Mouse (Mus musculus): Measurements from ENCODE around the gene Pkmyt1. TPM values are rescaled to one million over a fixed set of nuclear protein-coding genes. Genes with fewer than 3 reads are reported as not detected.

Pkmyt1 gene
- polyA plus RNA-seq, 1 experiment = 10.9 TPM

DNA sequence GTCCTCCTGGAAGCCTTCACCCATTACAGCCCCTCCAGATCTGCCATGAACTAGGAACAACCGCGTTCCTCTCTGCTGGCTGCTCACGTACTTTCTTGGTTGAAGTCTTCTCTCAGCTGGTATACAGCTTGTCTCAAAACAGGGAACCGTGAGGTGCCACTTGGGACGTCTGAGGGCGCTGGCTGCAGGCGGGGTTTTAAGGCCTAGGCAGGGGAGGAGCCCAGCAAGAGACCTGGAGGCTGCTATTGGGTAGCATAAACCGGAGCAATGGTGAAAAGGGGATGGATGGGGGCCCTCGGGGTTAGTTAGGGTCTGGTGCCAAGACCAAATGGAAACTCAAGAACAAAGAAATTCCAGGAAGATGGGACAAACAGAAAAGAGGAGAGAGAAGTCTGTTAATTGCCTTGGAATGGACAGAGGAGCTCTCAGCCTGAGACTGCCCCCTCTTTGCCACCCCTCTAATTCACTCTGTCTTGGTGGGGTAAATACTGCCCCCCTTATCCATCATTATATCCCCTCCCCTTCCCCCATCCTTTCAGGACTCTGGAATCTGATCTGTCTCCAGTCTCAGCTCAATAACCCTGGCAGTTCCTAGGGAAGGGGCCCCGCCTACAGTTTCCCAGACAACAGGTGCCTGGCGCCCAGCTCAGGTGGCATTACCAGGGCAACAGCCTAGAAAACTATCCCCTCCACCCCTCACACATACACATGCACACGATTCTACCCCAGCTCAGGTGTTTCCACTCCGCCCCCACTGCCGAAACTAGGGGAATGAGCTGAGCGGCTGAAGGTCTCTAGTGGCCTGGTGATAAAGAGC, 42.1 kb upstream of the Pkmyt1 start, which contains the start of gene Cldn9:
Gene Cldn9 (minus strand): TSS at position 171 of the 817 bp plus-strand sequence.
- H3K4me3 ChIP-seq (ENCODE audit: insufficient read depth, low read length) = no peak within 1 kb of the TSS

DNA sequence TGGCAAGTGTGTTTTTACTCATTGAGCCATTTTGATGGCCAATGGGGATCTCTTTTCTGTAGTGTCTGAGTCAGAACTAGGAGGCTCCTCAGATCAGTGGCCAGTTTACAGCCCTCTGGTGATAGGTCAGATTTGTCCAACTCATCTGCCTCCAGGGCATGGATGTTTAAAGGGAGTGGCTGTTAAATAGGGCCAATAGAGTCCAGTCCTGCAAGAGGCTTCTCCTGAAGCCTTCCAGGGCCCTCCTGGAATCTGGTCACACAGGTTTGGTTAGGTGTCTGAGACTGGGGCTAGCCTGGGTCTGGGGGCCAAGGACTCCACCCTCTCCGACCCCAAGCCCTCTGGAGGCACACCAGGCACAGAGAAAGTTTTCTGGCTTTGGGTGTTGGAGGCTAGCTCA, 31.6 kb upstream of the Pkmyt1 start:
- H3K27ac ChIP-seq (ENCODE audit: insufficient read depth, low read length) = no peak overlapping the region
- TF ChIP-seq CTCF (IDR thresholded peaks at IDR 0.05; ENCODE audit: borderline replicate concordance, insufficient read depth, low read length) (no peak), POLR2A (IDR thresholded peaks at IDR 0.05; ENCODE audit: low read depth, low read length) (no peak)
- no peak overlapping the region for H3K4me3 ChIP-seq (ENCODE audit: insufficient read depth, low read length)
- H3K4me1 ChIP-seq (ENCODE audit: control insufficient read depth, insufficient read depth, low read length) = peaks cover 6% of the 10 kb centered on the region

More for the DNA sequence above, 42.1 kb upstream of the Pkmyt1 start, which contains the start of gene Cldn9:
- Histone ChIP-seq H3K4me1 (ENCODE audit: control insufficient read depth, insufficient read depth, low read length) (no peaks in the 10 kb centered on the region), H3K27ac (ENCODE audit: insufficient read depth, low read length) (no peak within 1 kb of the TSS)
- TF ChIP-seq POLR2A (IDR thresholded peaks at IDR 0.05; ENCODE audit: low read depth, low read length) = no peak
- TF ChIP-seq CTCF (IDR thresholded peaks at IDR 0.05; ENCODE audit: borderline replicate concordance, insufficient read depth, low read length) = no peak

DNA sequence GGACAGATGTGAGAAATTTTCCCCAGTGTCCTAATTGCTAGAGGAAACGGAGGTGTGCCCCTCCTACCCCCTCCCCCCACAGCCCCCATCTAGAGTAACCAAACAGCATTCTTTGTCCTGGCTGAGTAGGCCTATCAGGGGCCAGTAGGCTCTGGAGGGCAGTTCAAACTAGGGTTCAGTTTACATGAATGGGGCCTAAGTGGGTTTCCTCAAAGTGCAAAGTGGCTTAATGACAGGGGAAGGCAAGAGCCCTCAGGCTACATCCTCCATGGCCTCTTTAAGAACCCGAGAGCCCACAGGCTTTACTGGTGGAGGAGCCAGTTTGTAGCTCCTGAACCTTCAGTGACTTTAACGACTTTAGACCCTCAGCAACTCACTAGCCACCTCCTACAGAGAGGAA, 30.3 kb upstream of the Pkmyt1 start:
- H3K4me1 ChIP-seq (ENCODE audit: control insufficient read depth, insufficient read depth, low read length) = peaks cover 6% of the 10 kb centered on the region
- no peak overlapping the region for H3K27ac ChIP-seq (ENCODE audit: insufficient read depth, low read length)
- H3K4me3 ChIP-seq (ENCODE audit: insufficient read depth, low read length) = no peak overlapping the region
- TF ChIP-seq CTCF (IDR thresholded peaks at IDR 0.05; ENCODE audit: borderline replicate concordance, insufficient read depth, low read length) = no peak
- TF ChIP-seq POLR2A (IDR thresholded peaks at IDR 0.05; ENCODE audit: low read depth, low read length) = no peak

DNA sequence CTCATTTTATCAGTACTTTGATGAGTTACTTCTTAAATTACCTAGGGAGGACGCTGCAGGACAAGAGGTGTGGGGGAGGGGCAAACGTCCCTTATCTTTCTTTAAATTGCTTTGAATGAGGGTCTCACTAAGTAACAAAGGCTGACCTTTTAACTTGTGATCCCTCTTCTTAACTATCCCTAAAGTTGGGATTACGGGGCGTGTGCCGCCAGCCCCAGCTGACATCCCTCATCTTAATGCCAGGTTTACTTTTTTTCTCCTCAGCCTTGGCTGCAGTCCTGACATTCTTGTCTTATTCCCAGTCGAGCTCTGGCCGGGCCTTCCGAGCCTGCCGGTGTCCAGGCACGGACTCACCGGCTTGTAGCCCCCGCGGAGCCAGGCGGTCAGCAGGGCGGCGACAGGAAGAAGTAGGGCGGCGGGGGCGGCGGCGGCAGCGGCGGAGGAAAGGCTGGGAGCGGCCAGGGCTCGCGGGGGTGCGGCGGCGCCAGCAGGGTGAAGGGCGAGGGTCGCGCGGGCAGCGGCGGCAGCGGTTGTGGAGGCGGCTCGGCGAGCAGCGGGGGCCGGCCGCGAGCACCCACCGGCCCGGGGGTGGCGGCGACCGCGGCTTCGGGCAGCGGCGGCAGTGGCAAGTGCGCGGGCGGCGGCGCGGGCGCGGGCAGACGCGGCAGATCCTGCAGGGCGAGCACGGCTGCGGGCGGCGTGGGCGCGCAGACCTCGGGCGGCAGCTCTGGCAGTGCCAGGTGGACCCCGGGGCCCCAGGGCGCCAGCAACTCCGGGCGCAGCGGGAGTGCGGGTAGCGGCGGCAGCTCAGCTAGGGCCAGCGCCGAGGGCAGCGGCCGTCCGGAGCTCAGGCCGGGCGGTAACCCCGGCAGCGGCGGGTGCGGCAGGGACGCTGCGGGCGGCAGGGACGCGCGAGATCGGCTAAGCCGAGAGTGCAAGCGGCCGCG, 26.7 kb upstream of the Pkmyt1 start:
- peak overlapping the region; percentile 44 for H3K4me3 ChIP-seq (ENCODE audit: insufficient read depth, low read length)
- TF ChIP-seq CTCF (IDR thresholded peaks at IDR 0.05; ENCODE audit: borderline replicate concordance, insufficient read depth, low read length) (no peak), POLR2A (IDR thresholded peaks at IDR 0.05; ENCODE audit: low read depth, low read length) (no peak)
- H3K4me1 ChIP-seq (ENCODE audit: control insufficient read depth, insufficient read depth, low read length) = peaks cover 6% of the 10 kb centered on the region
- no peak overlapping the region for H3K27ac ChIP-seq (ENCODE audit: insufficient read depth, low read length)

DNA sequence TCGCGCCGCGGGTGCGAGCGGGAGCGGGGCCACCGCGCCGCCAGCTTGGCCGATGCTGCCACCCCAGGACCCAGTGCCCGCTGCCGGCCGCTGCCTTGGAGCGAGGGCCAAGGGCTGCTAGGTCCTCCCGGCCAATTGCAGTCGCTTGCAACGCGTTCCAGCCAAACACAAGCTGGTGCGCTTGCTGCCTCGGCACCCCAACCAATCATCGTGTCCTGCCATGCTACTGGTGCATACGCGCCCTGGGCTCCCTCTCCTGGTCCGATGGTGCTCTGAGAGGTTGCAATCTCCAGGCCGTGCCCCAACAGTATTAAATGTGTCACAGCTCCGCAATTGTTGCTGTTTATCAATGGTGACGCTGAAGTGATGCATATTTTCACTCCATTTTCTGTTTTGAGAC, 26.1 kb upstream of the Pkmyt1 start:
- TF ChIP-seq POLR2A (IDR thresholded peaks at IDR 0.05; ENCODE audit: low read depth, low read length) = no peak
- TF ChIP-seq CTCF (IDR thresholded peaks at IDR 0.05; ENCODE audit: borderline replicate concordance, insufficient read depth, low read length) = peak; percentile 92
- H3K27ac ChIP-seq (ENCODE audit: insufficient read depth, low read length) = no peak overlapping the region
- H3K4me3 ChIP-seq (ENCODE audit: insufficient read depth, low read length) = peak overlapping the region; percentile 30; the same call in 1 of the 2 replicates
- H3K4me1 ChIP-seq (ENCODE audit: control insufficient read depth, insufficient read depth, low read length) = peaks cover 9% of the 10 kb centered on the region

DNA sequence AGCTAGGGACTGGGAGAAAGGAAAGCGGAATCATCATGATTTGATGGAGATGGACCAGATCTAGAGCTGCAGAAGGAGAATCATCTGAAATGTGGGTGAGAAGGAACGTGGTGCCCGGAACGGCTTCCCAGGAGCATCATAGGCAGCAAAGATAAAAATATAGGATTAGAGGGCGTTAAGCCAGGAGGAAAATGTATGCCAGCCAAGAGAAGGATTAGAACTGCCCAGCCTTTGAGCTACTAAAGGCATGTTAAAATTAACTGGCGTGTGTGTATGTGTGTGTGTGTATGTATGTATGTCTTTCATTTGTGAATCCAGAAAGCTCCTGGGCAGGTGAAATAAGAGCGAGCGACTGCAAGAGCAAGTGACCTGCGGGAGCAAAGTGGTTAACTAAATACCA, 22.8 kb upstream of the Pkmyt1 start:
- H3K4me1 ChIP-seq (ENCODE audit: control insufficient read depth, insufficient read depth, low read length) = peaks cover 5% of the 10 kb centered on the region
- H3K4me3 ChIP-seq (ENCODE audit: insufficient read depth, low read length) = no peak overlapping the region
- H3K27ac ChIP-seq (ENCODE audit: insufficient read depth, low read length) = no peak overlapping the region
- TF ChIP-seq CTCF (IDR thresholded peaks at IDR 0.05; ENCODE audit: borderline replicate concordance, insufficient read depth, low read length) (no peak), POLR2A (IDR thresholded peaks at IDR 0.05; ENCODE audit: low read depth, low read length) (no peak)

DNA sequence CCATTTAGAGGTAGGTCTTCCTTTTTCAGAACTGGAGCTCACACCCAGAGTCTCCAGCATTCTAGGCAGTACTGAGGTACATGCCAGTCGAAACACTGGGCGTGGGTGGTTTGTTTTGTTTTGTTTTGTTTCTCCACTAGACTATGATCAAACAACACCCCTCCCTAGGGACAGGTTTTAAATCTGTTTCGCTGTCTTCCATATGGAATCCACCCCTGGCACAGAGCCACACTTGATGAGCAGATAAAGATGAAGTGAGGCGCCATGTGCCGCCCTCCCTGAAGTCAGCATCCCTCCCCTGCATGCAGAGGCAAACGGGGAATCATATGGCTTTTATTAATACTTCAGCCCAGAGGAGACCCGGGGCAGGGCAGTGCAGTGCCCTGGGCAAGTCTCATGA, 21.4 kb upstream of the Pkmyt1 start:
- no peak for TF ChIP-seq CTCF (IDR thresholded peaks at IDR 0.05; ENCODE audit: borderline replicate concordance, insufficient read depth, low read length)
- TF ChIP-seq POLR2A (IDR thresholded peaks at IDR 0.05; ENCODE audit: low read depth, low read length) = no peak
- Histone ChIP-seq H3K27ac (ENCODE audit: insufficient read depth, low read length) (no peak overlapping the region), H3K4me1 (ENCODE audit: control insufficient read depth, insufficient read depth, low read length) (peaks cover 3% of the 10 kb centered on the region; the same call in 1 of the 2 replicates), H3K4me3 (ENCODE audit: insufficient read depth, low read length) (no peak overlapping the region)

DNA sequence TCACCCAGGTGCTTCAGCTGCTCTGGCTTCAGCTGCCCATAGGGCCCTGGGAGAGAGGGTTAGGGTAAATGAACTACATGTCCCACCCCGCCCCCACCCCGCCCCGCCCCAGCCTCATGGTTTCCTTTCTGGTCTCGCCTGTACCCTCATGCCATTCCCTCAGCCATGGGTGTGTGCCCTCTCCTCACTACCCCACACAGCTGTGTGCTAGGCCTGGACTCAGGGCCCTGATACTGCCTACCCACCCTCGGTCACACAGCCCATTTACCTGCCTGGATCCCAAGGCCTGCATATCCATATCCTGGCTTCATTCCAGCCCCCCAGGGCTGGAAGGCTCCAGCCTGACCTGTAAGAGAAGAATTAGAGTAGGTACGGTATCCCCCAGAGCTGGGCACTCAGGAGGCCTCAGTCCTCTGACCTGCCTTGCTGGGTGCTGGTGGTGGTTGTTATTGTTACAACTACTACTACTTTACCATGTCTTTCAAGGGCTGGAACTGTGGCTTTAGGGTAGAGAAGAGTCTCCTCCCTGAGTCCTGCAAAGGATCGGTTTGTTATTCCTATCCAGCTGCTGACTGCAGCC, 20.5 kb upstream of the Pkmyt1 start:
- no peak for TF ChIP-seq CTCF (IDR thresholded peaks at IDR 0.05; ENCODE audit: borderline replicate concordance, insufficient read depth, low read length)
- TF ChIP-seq POLR2A (IDR thresholded peaks at IDR 0.05; ENCODE audit: low read depth, low read length) = no peak
- peaks cover 3% of the 10 kb centered on the region; the same call in 1 of the 2 replicates for H3K4me1 ChIP-seq (ENCODE audit: control insufficient read depth, insufficient read depth, low read length)
- no peak overlapping the region for H3K4me3 ChIP-seq (ENCODE audit: insufficient read depth, low read length)
- no peak overlapping the region for H3K27ac ChIP-seq (ENCODE audit: insufficient read depth, low read length)

DNA sequence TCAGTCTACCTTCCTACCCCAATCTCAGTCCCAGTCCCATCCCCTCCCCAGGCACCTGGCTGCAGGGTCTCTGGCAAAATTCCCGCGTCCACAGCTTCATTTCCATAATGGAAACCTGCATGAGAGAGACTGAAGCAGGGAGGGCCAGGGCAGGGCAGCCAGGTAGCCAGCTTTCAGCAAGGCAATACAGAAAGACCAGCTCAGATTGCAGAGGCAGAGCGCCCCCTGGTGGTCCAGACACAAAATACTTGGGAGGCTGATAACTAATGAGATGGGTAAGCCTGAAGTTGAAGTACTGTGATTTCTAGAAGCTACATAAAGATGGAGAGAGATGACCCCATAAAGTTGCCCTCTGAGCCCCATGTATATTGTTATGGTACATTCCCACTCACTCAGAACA, 19.9 kb upstream of the Pkmyt1 start:
- no peak overlapping the region for H3K4me3 ChIP-seq (ENCODE audit: insufficient read depth, low read length)
- TF ChIP-seq CTCF (IDR thresholded peaks at IDR 0.05; ENCODE audit: borderline replicate concordance, insufficient read depth, low read length) = peak; percentile 71
- no peak for TF ChIP-seq POLR2A (IDR thresholded peaks at IDR 0.05; ENCODE audit: low read depth, low read length)
- H3K4me1 ChIP-seq (ENCODE audit: control insufficient read depth, insufficient read depth, low read length) = peaks cover 3% of the 10 kb centered on the region; the same call in 1 of the 2 replicates
- H3K27ac ChIP-seq (ENCODE audit: insufficient read depth, low read length) = no peak overlapping the region

All from embryonic fibroblast, embryonic 13.5 days (primary cell).